Mouse (Mus musculus) neural tube, postnatal 0 days (tissue): ENCODE data around the gene Hdac4. TPM values are rescaled to one million over a fixed set of nuclear protein-coding genes. Genes with fewer than 3 reads are reported as not detected.

Experiments used
- polyA plus RNA-seq: library from polyadenylated mRNA; unstranded; fragments of >200 nt; fragmentation: Nextera tagmentation; extraction: Ambion mirVana; gene quantifications from 2 replicates; pipeline ENCODE4 v1.2.1, GENCODE M21; 2015

The Hdac4 gene
- 34.2 and 37.4 TPM in 2 replicates for polyA plus RNA-seq

DNA sequence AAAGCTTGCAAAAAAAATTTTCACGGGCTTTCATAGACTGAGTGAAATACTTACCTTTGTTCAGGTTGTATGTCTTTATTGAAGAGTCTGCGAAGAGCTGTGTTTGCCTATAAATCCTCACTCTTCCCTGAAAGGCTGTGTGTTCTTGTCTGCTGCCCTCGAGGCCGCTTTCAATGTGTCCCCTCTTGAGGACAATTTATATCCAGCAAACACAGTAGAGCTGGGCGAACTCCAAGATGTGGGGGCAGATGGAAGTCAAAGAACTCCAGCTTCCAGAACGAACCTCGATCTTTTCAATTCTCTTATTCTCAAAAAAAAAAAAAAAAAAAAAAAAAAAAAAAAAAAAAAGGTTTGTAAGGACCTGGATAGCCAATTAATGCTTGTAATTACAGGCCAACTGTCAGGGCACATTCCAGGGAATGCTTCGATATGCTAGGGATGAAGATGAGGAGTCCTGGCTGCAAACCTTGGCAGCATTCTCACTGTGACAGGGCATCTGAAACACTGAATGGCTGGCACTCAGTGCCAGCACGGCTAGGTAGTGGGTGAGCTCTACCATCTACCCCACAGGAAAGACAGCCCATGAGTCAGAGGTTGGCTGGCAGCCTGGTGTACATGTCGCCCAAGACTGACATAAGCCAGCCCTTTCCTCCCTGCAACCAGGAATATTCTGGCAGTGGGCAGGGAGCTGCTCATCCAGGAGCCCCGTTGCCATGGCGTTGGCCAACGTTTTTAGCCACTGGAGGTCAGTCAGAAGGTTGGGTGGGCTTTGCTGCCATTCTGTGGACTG is at the start of gene Hdac4:
Gene Hdac4 (minus strand): TSS at position 340 of the 790 bp plus-strand sequence.

